Mouse (Mus musculus): ENCODE measurements around the gene Ncbp1.

GRCm38 (mm10) chr4:46202562-46203126 lies 64.2 kb downstream of the Ncbp1 start:
- TF ChIP-seq POLR2A (IDR thresholded peaks at IDR 0.05; ENCODE audit: extremely low read depth, insufficient read depth, low read length) (no peak), CTCF (IDR thresholded peaks at IDR 0.05; ENCODE audit: low read depth, low read length) (no peak)

Measured in liver, adult 2 months (tissue).